Mouse (Mus musculus) G1E-ER4 (cell line): ENCODE measurements around the gene Tlr6. TPM values are rescaled to one million over a fixed set of nuclear protein-coding genes. Genes with fewer than 3 reads are reported as not detected.

Source experiments
- GATA1 ChIP-seq: IDR thresholded peaks from one replicate; pipeline ENCODE4 v1.8.0; 2012; ENCODE audit warnings: low read length, inconsistent platforms
- polyA plus RNA-seq: library from polyadenylated mRNA; stranded (reverse); fragments of >175 nt; gene quantifications from 2 replicates; pipeline ENCODE4 v1.2.3, GENCODE M21; 2012

The Tlr6 gene
- polyA plus RNA-seq, 1 experiment, result not detected

DNA sequence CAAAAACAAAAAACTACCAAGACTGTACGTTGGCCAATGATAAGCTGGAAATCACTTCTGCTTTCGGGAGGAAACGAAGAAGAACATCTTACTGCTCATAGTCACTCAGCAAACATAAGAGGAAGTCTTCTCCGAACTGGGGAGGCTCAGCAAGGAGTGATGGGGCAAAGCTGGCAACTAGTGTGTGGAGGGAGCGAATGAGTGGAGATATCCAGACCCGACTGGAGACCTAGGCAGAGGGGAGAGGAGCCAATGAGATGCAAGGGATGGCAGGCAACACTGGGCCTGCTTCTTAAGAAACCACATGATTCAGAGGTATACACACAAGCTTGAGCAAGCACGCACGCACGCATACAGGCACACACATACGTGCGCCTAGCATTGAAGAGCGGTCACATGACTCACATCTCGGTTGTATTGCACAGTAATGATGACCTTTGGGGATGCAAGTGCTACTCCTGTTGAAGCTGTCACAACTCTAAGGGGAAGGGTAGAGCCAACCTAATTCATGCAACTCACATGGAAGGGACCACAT lies 1.0 kb upstream of the Tlr6 start:
- no peak for TF ChIP-seq GATA1

DNA sequence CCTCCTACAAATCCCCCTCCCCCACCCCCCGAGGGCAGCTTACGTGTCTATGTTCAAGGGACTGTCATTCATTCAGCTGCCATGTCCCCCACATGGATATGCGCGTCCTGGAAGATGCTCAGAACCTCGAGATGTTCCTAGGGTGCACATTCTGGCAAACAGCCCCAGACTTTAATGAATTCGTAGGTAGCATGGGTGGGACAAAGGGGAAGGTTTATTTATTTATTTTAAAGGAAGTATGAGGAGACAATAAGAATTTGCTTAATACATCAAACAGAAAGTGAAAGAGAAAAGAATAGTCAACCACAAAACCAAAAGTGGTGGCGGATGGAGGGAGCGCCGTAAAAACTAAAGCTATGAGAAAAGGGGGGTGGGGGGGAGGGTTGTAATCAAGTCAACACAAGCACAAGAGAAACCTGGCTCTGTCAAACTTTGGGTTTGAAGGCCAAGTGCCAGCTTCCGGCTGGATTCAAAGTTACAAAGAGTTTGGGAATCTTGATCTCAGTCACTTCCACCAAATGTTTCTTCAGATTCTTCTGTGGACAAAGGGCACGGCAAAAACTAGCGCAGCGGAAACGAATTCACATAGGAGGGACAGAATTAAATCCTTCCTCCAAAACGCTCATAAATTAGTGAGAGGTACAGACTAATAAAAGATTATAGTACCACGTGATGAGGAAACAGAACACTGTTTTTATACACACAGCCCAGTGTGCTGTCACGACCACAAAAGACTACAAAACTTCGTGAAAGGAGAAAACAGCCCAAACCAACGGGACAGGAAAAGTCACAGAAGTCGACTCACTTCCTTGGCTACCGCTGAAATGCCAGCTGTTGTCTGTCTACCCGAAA lies 680 bp downstream of the Tlr6 start:
- TF ChIP-seq GATA1, result no peak

DNA sequence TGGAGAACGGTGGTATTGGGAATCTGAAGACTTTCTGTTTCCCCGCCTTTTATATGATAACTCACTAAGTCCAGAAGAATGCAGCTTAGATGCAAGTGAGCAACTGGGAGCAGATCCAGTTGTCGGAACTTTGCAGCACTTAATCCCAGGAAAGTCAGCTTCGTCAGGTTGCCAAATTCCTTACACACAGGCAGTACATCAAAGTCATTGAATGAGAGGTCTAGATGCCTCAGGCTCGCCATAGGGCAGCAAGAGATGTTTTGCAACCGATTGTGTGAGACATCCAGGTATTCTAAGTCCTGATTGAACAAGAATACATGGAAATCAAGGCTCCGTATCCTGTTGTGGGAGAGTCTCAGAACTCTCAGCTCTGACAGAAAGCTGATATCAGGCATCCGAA lies 5.0 kb downstream of the Tlr6 start:
- TF ChIP-seq GATA1, result no peak

DNA sequence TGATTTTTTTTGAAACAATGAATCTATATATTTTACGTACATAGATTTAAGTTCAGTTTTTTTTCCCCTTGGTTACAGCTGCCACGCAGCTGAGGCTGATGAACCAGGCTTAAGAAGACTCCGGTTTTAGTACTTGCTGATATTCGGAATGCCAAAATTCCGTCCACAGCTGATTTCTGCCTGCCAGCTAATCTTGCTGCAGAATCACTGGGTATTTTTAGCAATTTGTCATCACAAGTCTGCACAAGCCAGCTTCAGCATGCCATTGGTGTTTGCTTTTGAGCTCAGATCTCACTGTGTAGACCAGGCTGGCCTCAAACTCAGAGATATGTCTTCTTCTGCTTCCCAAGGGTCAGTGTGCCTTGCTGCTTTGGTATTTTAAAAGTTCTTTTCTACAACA lies 8.4 kb downstream of the Tlr6 start:
- TF ChIP-seq GATA1, result no peak

DNA sequence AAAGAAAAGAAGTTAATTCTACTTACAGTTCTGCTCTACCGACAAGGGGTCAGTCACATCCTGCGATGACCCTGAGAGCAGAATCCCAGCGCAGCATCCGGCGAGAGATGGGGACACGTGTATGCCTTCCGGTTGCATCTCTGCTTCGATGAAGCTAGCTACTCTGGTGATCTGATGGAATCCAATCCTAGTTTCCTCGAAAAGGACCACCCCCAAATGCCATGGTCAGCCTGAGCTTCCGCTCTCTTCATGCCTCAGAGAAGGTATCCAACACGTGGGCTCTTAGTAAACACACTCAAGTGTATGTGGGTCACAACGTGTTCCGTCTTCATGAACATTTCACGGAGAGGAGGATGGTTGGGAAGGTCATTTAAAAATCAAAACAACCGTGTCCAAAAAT lies 27.1 kb downstream of the Tlr6 start:
- no peak for TF ChIP-seq GATA1

DNA sequence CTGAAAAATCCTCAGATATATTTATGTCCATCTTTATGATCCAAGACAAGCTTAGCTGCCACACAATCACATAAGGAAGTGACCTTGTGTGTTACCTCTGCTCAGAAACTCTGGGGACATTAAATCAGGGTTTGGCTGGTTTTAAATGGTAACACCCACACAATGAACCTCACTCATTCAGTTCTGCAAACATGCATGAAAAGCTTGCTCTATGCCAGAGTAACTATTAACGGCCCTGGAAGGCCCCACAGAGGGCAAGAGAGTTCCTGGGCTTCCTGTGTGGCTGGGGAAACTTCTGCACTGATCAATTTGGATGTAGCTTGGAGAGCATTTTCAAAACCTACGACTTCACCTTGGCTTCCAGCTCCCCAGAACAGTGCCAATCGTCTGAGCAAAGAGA lies 27.7 kb downstream of the Tlr6 start:
- TF ChIP-seq GATA1, result no peak

DNA sequence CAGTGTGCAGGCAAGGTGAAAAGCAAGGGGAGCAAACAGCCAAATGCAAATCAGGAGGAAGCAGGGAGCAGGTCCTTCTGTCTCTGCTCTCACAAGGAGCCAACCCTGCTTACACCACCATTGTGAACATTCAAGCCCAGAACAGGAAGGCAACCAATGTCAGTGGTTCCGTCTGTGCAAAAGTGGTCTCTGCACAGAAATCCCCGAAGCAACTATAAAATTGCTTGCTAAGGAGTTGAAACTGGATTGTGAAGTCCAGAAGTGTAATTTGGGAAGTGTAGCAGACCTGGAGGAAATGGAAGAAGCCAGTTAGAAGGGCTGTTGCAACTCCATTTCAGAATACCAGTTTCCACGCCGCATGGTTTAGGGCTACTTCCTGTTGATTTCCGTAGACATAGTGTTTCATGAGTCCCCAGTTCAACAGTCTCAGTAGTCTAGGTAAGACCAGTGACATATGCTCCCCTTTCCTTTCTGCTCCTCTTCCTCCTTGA lies 37.0 kb downstream of the Tlr6 start:
- TF ChIP-seq GATA1, result no peak

DNA sequence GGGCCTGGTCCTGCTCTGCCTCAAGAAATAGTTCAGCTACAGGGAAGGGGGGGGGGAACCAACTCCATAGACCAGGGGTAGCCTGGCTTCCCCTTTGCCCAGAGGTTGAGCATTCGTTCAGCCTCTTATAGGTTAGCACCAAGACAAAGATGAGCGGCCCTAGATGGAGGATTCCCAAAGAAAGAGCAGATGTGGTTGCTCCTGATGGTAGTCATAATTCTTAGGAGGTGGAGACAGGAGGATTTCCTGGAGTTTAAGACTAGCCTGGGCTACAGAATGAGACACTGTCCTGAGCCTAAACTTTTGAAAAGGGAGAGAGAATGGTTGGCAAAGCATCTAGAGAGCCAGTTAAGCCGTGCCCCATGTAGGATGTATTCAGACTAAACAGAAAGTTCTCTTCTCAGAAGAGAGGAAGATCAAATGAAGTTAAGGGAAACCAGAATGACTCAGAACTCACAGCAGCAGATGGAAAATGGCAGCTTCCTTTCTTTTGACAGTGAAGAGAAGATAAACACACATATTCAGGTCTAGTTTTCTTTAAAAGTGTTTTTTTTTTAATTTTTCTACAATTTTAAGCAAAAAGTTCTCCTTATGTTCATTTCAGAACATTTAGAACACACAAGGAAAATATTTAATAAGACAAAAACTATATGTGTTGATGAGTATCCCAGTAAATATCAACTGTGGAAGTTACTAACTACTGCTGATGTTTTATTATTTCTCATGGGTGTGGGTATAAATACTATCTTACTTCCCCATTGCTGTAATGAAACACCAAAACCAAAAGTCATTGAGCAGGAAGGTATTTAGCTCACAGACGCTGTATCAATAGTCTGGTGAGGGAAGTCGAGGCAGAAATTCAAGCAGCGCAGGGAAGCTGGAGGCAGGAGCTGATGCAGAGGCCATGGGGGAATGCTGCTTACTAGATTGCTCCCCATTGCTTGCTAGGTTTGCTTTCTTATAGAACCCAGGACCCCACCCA lies 41.0 kb downstream of the Tlr6 start:
- no peak for TF ChIP-seq GATA1

DNA sequence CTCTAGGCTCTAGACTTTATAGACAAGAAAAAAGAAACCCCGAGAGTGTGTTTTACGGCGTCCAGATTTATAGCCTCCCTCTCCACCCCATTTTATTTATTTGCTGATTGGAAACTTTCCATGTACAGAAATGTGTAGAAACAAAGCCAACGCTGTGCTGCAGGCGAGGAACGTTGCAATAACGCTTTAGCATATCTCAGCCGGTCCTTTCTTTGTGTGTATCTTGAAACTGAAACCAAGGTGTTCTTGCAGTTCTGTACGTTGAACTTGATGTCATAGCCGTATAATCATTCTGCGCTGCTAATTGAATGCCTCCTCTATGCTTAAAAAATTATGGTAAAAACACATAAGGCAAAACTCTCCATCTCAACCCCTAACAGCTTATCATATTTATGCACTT lies 42.2 kb downstream of the Tlr6 start:
- no peak for TF ChIP-seq GATA1

DNA sequence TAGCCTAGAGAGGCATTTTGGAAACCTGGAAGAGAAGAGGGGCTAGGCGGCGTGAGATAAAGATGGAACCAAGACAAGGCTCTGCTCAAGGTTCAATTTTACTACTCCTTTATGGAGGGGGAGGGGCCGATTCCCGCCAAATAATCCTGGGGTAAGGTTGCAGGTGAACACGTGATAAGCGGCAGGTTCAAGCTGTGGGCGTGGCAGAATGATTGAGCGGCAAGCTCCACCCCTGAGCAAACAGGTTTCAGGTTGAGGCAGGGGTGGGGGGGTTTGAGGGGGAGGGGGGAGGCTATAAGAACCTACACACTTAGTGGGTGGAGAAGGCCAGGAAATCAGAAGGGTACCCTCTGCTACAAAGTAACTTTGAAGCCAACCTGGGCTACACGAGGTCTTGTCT lies 42.7 kb downstream of the Tlr6 start:
- TF ChIP-seq GATA1, result no peak

DNA sequence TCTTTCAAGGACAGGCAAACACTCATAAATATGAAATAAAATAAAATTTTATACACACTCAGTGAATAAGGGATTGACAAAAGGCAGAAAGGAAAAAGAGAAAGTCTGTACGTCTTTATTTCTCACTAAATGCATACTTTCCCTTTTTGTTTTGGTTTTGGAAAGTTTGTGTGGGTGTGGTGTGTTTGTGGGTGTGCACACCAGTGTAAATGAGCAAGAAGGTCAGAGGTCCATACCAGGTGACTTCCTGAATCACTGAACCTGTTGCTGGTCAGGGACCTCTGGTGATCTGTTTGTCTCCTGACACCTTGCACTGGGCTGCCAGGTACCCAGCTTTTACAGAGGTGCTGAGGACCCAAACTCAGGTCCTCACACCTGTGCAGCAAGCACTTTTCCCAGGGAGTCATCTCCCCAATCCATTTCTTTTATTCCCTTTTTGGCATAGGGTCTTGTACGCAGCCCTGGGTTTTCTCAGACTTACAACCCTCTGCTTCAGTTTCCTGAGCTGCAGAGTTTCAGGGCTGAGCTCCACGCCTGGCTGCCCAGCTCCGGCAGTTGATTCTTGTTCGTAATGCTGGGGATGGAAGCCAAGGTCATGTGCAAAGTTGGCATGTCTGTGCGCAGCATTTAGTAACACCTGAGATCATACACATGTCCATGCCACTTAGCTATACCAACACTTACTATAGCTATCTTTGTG lies 51.2 kb downstream of the Tlr6 start:
- TF ChIP-seq GATA1, result no peak

DNA sequence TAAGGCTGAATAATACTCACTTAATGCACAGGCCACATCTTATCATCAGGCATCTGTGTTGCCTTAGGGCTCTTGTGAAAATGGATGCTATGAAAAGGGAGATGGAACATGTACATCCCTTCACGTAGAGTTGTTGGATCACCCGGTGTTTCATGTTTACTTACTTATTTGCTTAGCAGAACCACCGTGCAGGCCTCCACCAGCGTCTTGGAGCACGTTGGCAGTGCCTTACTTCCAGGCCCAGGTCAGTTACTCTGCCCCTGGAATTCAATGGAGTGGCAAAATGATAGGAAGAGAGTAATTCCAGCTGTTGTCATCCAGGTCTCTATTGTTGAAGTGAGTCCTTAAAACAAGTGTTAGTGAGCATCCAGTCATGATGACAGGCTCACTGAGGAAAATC lies 52.0 kb downstream of the Tlr6 start:
- no peak for TF ChIP-seq GATA1

DNA sequence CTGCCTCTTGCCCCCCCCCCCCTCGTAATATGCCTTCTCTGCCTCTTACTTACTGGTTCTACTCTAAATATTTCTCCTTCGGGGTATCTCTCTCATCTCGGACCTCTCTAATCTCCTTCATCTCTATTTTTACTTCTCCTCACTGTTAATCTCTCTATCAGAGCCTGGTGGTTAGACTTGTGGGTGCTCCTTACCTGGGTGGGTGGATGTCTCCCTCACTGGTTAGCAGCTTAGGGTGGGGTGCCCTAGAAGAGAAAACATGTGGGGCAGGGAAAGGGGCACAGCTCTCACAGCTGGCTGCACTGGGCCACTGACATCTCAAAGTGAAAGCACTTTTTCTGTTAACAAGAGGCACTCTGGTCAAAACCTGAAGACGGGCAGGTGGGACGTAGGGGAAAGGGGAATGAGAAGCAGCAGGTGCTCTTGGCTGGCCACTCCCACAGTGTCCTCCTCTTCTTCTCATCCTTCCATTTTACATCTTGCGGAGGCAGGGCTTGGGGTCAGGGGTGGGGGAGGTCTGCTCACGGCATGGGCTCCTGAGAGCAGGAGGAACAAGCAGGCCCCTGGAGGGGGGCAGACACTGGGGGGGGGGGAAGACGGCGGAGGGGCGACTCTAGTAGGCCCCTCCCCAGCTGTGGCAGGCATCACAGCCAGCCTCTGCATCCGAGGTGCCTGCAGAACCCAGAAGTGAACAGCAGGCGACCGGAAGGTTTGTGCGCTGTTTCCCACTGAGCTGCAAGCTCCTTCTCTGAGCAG lies 54.2 kb downstream of the Tlr6 start:
- no peak for TF ChIP-seq GATA1

Other genes starting within 250 kb of the Tlr6 start
- gene Klf3, start 156.7 kb downstream of the Tlr6 start, polyA plus RNA-seq, result 353 and 380 TPM in 2 replicates
- gene Tlr1, start 26.5 kb downstream of the Tlr6 start, polyA plus RNA-seq, result not detected in 2 replicates
- not detected in 2 replicates for gene Fam114a1, start 10.0 kb upstream of the Tlr6 start, polyA plus RNA-seq
- not detected in 2 replicates for gene Tmem156, start 132.0 kb upstream of the Tlr6 start, polyA plus RNA-seq
- not detected in 2 replicates for gene Klhl5, start 147.4 kb upstream of the Tlr6 start, polyA plus RNA-seq
- gene Wdr19, start 239.6 kb upstream of the Tlr6 start, polyA plus RNA-seq, result 0.15 and 0.22 TPM in 2 replicates